ENCODE assay signal across 15 mouse cellular contexts in genomic region chr11:114218732-114219506, GRCm38 (mm10).
DNase-seq lines count a peak whose midpoint lies in the region; ATAC-seq and TF ChIP-seq lines count a peak whose summit lies in the region.
"Had no signal": no experiment of that assay in that cellular context is flagged by ENCODE, and none has a peak within 500 bp of the region (broad histone marks: within the 10 kb centered on the region; RNA-seq: fewer than 3 reads in every experiment).

No protein-coding gene starts in this region.

- no peaks in the 10 kb centered on the region for H3K27me3 ChIP-seq in midbrain, embryonic 11.5 days (ENCODE audit: control insufficient read depth, insufficient read depth, low read length)
- H3K27me3 ChIP-seq in midbrain, embryonic 10.5 days (ENCODE audit: low read depth, poor library complexity, severe bottlenecking) = peaks cover 45% of the 10 kb centered on the region
- no peaks in the 10 kb centered on the region for H3K27me3 ChIP-seq in heart, postnatal 0 days (ENCODE audit: control insufficient read depth, insufficient read depth, low read length)
- H3K27me3 ChIP-seq in neural tube, embryonic 15.5 days (replicated peaks) = 0 out of 2 replicates have a peak, but pooled peaks cover 4% of the 10 kb centered on the region

- H3K4me1 ChIP-seq in midbrain, embryonic 11.5 days (ENCODE audit: control insufficient read depth, insufficient read depth, low read length) = peaks cover 15% of the 10 kb centered on the region
- H3K4me1 ChIP-seq in midbrain, embryonic 10.5 days = peaks cover 40% of the 10 kb centered on the region
- peaks cover 29% of the 10 kb centered on the region for H3K4me1 ChIP-seq in heart, postnatal 0 days (ENCODE audit: control insufficient read depth, insufficient read depth)
- H3K4me1 ChIP-seq in neural tube, embryonic 15.5 days = peaks cover 39% of the 10 kb centered on the region

- intact Hi-C loops in gastrocnemius, postnatal 14 days (cut with DNase I; ENCODE audit: low total_unique reads) = no loop called here

- H3K36me3 ChIP-seq in midbrain, embryonic 11.5 days (ENCODE audit: control insufficient read depth, insufficient read depth, low read length) = no peaks in the 10 kb centered on the region
- H3K36me3 ChIP-seq in midbrain, embryonic 10.5 days = no peaks in the 10 kb centered on the region
- H3K36me3 ChIP-seq in heart, postnatal 0 days (replicated peaks; ENCODE audit: control insufficient read depth, insufficient read depth, low read length) = no peaks in the 10 kb centered on the region
- H3K36me3 ChIP-seq in neural tube, embryonic 15.5 days = no peaks in the 10 kb centered on the region
- H3K36me3 ChIP-seq: embryonic facial prominence, embryonic 12.5 days; G1E had no signal

- H3K9ac ChIP-seq in midbrain, embryonic 11.5 days (ENCODE audit: low read length) = no peak overlapping the region
- no peak overlapping the region for H3K9ac ChIP-seq in heart, postnatal 0 days (replicated peaks; ENCODE audit: low read depth, low read length)
- H3K9ac ChIP-seq in neural tube, embryonic 15.5 days (replicated peaks) = no peak overlapping the region
- H3K9ac ChIP-seq: embryonic facial prominence, embryonic 12.5 days had no signal

- no peak for TF ChIP-seq EP300 in heart, postnatal 0 days (IDR thresholded peaks at IDR 0.05; ENCODE audit: low read depth)

- ATAC-seq in midbrain, embryonic 11.5 days (ENCODE audit: low FRiP score) = no peak
- ATAC-seq in heart, postnatal 0 days (ENCODE audit: insufficient read depth, low read depth) = peak; percentile 84
- no peak for ATAC-seq in neural tube, embryonic 15.5 days (ENCODE audit: low FRiP score)

- no peaks in the 10 kb centered on the region for H3K9me3 ChIP-seq in midbrain, embryonic 11.5 days (ENCODE audit: control insufficient read depth, low read length)
- 0 out of 2 replicates have a peak, but pooled peaks cover 6% of the 10 kb centered on the region for H3K9me3 ChIP-seq in midbrain, embryonic 10.5 days (replicated peaks)
- peaks cover 6% of the 10 kb centered on the region; the same call in 1 of the 2 replicates for H3K9me3 ChIP-seq in heart, postnatal 0 days (replicated peaks; ENCODE audit: control insufficient read depth, low read length)
- H3K9me3 ChIP-seq in neural tube, embryonic 15.5 days (replicated peaks) = no peaks in the 10 kb centered on the region
- H3K9me3 ChIP-seq: embryonic facial prominence, embryonic 12.5 days had no signal

- no peak for TF ChIP-seq CTCF in heart, postnatal 0 days (IDR thresholded peaks at IDR 0.05; ENCODE audit: low read depth)

- H3K27ac ChIP-seq in midbrain, embryonic 11.5 days (ENCODE audit: low read depth, low read length) = no peak overlapping the region
- no peak overlapping the region for H3K27ac ChIP-seq in midbrain, embryonic 10.5 days (replicated peaks)
- H3K27ac ChIP-seq in heart, postnatal 0 days (ENCODE audit: low read depth) = peak overlapping the region; percentile 7
- 0 out of 2 replicates have a peak overlapping the region, but pooled peaks have one; percentile 2 for H3K27ac ChIP-seq in neural tube, embryonic 15.5 days (replicated peaks)
- H3K27ac ChIP-seq: embryonic facial prominence, embryonic 12.5 days had no signal

- no peak overlapping the region for H3K4me2 ChIP-seq in midbrain, embryonic 11.5 days
- H3K4me2 ChIP-seq in heart, postnatal 0 days (ENCODE audit: low read depth, low read length) = no peak overlapping the region; the same call in 1 of the 2 replicates
- no peak overlapping the region for H3K4me2 ChIP-seq in neural tube, embryonic 15.5 days
- H3K4me2 ChIP-seq: embryonic facial prominence, embryonic 12.5 days had no signal

- 46% methylated on average over 9 of the region's 9 CpGs for WGBS in midbrain, embryonic 11.5 days
- 51% methylated on average over 9 of the region's 9 CpGs for WGBS in midbrain, embryonic 10.5 days
- 20% methylated on average over 9 of the region's 9 CpGs for WGBS in heart, postnatal 0 days
- 21% methylated on average over 9 of the region's 9 CpGs for WGBS in neural tube, embryonic 15.5 days

- DNase-seq in gastrocnemius, postnatal 14 days = peak; percentile 22
- DNase-seq in gastrocnemius, postnatal 25 days = no peak
- peak; percentile 66 for DNase-seq in midbrain, embryonic 11.5 days (ENCODE audit: low spot score, missing footprints)
- no peak for DNase-seq in midbrain, embryonic 10.5 days (ENCODE audit: low spot score)
- DNase-seq in heart, postnatal 0 days (ENCODE audit: low spot score) = peak; percentile 79
- DNase-seq in thymus, postnatal 0 days (ENCODE audit: low spot score) = no peak
- no peak for DNase-seq in layer of hippocampus, postnatal 14 days (ENCODE audit: low spot score in 2 of 2)
- DNase-seq: adrenal gland, postnatal 36 days; cerebellum, adult 18-20 months; gastrocnemius, postnatal 10 days; layer of hippocampus, postnatal 36 days; lung, adult 18-20 months had no signal

- H3K4me3 ChIP-seq in midbrain, embryonic 11.5 days (ENCODE audit: low read depth, low read length) = no peak overlapping the region
- no peak overlapping the region for H3K4me3 ChIP-seq in midbrain, embryonic 10.5 days
- no peak overlapping the region for H3K4me3 ChIP-seq in heart, postnatal 0 days (ENCODE audit: low read depth, low read length)
- no peak overlapping the region for H3K4me3 ChIP-seq in neural tube, embryonic 15.5 days (replicated peaks)
- H3K4me3 ChIP-seq: embryonic facial prominence, embryonic 12.5 days had no signal

Comparison
In these comparisons a context has a peak if more than half of its experiments do, and no peak if none do; other contexts are left out.
1. DNase-seq: peak in gastrocnemius, postnatal 14 days (single experiment), midbrain, embryonic 11.5 days (single experiment) and heart, postnatal 0 days (single experiment); none in gastrocnemius, postnatal 25 days (single experiment), midbrain, embryonic 10.5 days (single experiment), thymus, postnatal 0 days (single experiment) and layer of hippocampus, postnatal 14 days (0 of 2).
2. H3K27ac ChIP-seq: peak in heart, postnatal 0 days (single experiment) and neural tube, embryonic 15.5 days (single experiment); none in midbrain, embryonic 11.5 days (single experiment) and midbrain, embryonic 10.5 days (single experiment).